Mouse (Mus musculus) liver, embryonic 18 days (tissue): ENCODE measurements around the gene Sele. TPM values are rescaled to one million over a fixed set of nuclear protein-coding genes. Genes with fewer than 3 reads are reported as not detected.

Experiments used
- polyA plus RNA-seq: library from polyadenylated mRNA; depleted of rRNA; stranded (reverse); fragments of >200 nt; gene quantifications from 2 replicates; pipeline ENCODE4 v1.2.3, GENCODE M21; 2012; rRNA removed

Gene Sele
- 0.10 and 0.13 TPM in 2 replicates for polyA plus RNA-seq

DNA sequence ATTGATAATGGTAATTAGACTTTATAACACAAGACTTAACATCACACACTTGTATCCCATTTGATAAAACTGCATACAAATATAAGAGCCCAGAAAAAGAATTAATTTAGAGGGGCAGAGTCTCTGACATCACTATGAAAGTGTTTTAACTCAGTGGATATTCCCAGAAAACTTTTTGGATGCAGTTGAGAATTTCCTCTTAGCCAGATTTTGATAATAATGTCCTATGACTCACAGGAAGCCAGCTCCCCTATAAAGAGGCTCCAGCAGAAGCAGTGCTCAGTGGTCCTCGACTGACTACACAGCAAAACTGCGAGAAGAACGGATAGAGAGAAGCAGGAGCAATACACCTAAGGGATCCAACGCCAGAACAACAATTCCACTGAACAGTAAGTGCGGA, at the start of gene Sele:
TSS of gene Sele (plus strand) at position 301 of the 400 bp plus-strand sequence.

DNA sequence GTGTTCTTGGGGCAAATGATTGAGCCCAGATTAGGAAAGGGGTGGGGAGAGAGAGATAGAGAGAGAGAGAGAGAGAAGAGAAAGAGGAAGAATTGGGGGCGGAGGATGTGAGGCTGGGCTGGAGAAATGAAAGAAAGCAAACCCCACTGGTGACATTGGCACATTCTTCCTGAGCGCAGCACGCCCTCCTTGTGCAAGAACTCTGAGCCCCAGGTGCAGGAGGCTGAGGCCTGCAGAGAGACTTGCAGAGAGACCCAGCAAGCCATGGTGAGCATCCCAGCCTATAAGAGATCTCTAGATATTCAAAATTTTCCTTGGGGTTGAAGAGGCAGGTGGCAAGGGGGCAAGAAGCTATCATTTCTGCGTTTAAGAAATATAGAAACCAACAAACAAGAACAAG, 13.9 kb downstream of the Sele start, which contains the start of gene Sell:
TSS of gene Sell (plus strand) at position 58 of the 400 bp plus-strand sequence.

Other genes starting within 250 kb of the Sele start
- gene Scyl3, start 119.1 kb upstream of the Sele start, polyA plus RNA-seq, result 6.3 and 6.9 TPM in 2 replicates
- gene BC055324, start 53.4 kb upstream of the Sele start, polyA plus RNA-seq, result 3.6 and 4.0 TPM in 2 replicates
- gene Mettl18, start 53.3 kb upstream of the Sele start, polyA plus RNA-seq, result 1.9 and 2.1 TPM in 2 replicates
- gene Sell, start 13.7 kb downstream of the Sele start, polyA plus RNA-seq, result 12.2 and 12.4 TPM in 2 replicates
- 0.78 and 0.87 TPM in 2 replicates for gene Selp, start 67.0 kb downstream of the Sele start, polyA plus RNA-seq
- gene F5, start 103.6 kb downstream of the Sele start, polyA plus RNA-seq, result 23.0 and 23.1 TPM in 2 replicates
- 27.1 and 35.8 TPM in 2 replicates for gene Slc19a2, start 200.8 kb downstream of the Sele start, polyA plus RNA-seq
- gene Ccdc181, start 227.4 kb downstream of the Sele start, polyA plus RNA-seq, result 1.8 TPM in 2 replicates